Mouse (Mus musculus) ES-Bruce4 (cell line): ENCODE data around the gene Gm42715. TPM values are rescaled to one million over a fixed set of nuclear protein-coding genes. Genes with fewer than 3 reads are reported as not detected.
A peak's percentile ranks its signal among the peaks of the same experiment; 100 is the strongest.

Experiments used
- H3K27ac ChIP-seq: 2 replicates; pipeline ENCODE4 v1.5.1; 2012; ENCODE audit warnings: low read length, inconsistent platforms; ENCODE audit not compliant: insufficient read depth
- H3K27me3 ChIP-seq: 2 replicates; pipeline ENCODE4 v1.6.1; 2012; ENCODE audit warnings: mild to moderate bottlenecking, low read length, inconsistent platforms; ENCODE audit not compliant: control insufficient read depth, poor library complexity, insufficient read depth, severe bottlenecking
- H3K36me3 ChIP-seq: 2 replicates; pipeline ENCODE4 v1.6.1; 2012; ENCODE audit warnings: inconsistent platforms, mild to moderate bottlenecking, low read length, moderate library complexity; ENCODE audit not compliant: control insufficient read depth, poor library complexity, insufficient read depth, severe bottlenecking
- H3K4me1 ChIP-seq: one replicate; pipeline ENCODE4 v1.8.1; 2011; ENCODE audit warnings: low read length; ENCODE audit not compliant: control insufficient read depth, insufficient read depth
- H3K4me3 ChIP-seq: 2 replicates; pipeline ENCODE4 v1.5.1; 2011; ENCODE audit warnings: low read depth, mild to moderate bottlenecking, low read length
- H3K9ac ChIP-seq: 2 replicates; pipeline ENCODE4 v1.6.1; 2012; ENCODE audit warnings: low read depth, mild to moderate bottlenecking, inconsistent platforms; ENCODE audit not compliant: poor library complexity, severe bottlenecking
- H3K9me3 ChIP-seq: replicated peaks from 2 replicates; pipeline ENCODE4 v1.6.1; 2012; ENCODE audit warnings: mild to moderate bottlenecking, low read length, inconsistent platforms; ENCODE audit not compliant: control insufficient read depth, poor library complexity, insufficient read depth, severe bottlenecking
- CTCF ChIP-seq: IDR thresholded peaks from one replicate; pipeline ENCODE4 v1.8.1; 2011; ENCODE audit warnings: low read depth, low read length
- EP300 ChIP-seq: IDR thresholded peaks from 2 replicates; pipeline ENCODE4 v1.6.1; 2011; ENCODE audit warnings: low read depth, low read length; ENCODE audit not compliant: insufficient read depth
- POLR2A ChIP-seq: IDR thresholded peaks from one replicate; pipeline ENCODE4 v1.8.1; 2011; ENCODE audit warnings: low read length; ENCODE audit not compliant: insufficient read depth
- polyA plus RNA-seq: library from polyadenylated mRNA; stranded (reverse); fragments of >200 nt; gene quantifications from 2 replicates; pipeline ENCODE4 v1.2.4, GENCODE M21; 2011; ENCODE audit warnings: low read depth; ENCODE audit not compliant: missing spikeins, insufficient read depth, insufficient read length

Gene Gm42715
- polyA plus RNA-seq, 1 experiment = 13.6 TPM

DNA sequence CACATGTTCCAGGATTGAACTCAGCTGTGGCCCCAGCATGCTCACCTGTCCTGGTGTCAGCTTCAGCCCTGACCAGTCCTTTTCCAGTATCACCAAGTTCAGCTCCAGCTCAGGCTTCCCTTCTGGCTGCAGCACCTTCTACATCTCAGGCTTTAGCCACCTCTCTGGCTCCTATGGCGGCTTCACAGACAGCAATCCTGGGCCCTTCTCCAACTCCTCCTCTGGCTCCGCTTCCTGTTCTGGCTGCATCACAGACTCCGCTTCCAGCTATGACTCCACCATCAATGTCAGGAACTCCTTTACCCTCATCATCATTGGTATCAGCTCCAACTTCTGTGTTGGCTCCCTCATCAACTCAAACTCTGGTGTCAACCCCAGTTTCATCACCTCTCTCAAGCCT, 22.3 kb downstream of the Gm42715 start:
- H3K36me3 ChIP-seq = peaks cover 88% of the 10 kb centered on the region
- H3K9ac ChIP-seq = no peak overlapping the region
- no peaks in the 10 kb centered on the region for H3K4me1 ChIP-seq
- no peak for TF ChIP-seq CTCF
- no peak for TF ChIP-seq POLR2A
- H3K4me3 ChIP-seq = no peak overlapping the region
- no peaks in the 10 kb centered on the region for H3K27me3 ChIP-seq
- H3K27ac ChIP-seq = no peak overlapping the region
- no peaks in the 10 kb centered on the region for H3K9me3 ChIP-seq

DNA sequence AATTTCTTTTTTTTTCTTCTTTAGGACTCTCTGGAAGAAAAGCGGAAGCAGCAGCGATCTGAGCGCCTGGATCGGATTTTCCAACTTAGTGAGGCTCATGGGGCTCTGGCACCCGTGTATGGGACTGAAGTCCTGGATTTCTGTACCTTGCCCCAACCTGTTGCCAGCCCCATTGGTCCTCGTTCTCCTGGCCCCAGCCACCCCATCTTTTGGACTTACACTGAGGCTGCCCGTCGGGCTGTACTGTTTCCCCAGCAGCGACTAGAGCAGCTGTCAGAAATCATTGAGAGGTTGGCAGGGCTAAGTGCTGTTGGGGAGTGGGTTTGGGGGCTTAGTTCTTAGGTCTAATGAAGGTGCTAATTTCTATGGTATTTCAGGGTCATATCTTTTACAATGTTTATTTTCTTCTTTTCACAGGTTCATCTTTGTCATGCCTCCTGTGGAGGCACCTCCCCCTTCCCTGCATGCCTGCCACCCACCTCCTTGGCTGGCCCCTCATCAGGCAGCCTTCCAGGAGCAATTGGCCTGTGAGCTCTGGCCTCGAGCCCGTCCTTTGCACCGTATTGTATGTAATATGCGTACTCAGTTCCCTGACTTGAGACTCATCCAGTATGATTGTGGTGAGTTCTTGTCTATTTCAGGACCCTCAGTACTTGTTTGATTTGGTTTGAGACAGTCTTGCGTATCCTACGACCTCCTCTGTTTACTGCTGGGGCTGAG, 29.9 kb downstream of the Gm42715 start:
- Histone ChIP-seq H3K27me3 (no peaks in the 10 kb centered on the region), H3K9me3 (no peaks in the 10 kb centered on the region), H3K9ac (no peak overlapping the region), H3K27ac (no peak overlapping the region), H3K36me3 (peaks cover 73% of the 10 kb centered on the region), H3K4me3 (no peak overlapping the region), H3K4me1 (no peaks in the 10 kb centered on the region)
- TF ChIP-seq EP300 (no peak), POLR2A (no peak)

DNA sequence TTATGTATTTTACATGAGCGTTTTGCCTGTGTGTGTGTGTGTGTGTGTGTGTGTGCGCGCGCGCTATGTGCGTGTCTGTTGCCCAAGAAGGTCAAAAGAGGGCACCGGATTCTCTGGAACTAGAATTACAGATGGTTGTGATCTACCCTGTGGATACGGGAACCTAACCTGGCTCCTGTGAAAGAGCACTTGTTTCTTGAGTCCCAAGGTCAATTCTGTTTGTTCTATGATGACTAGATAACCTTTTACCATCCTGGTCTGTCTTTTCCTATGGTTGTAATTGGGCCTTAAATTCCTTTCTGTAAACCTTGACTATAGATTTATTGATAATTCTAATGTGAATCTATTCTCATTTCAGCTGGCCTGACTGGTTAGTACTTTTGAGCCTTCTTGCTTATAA, 32.2 kb downstream of the Gm42715 start:
- Histone ChIP-seq H3K9ac (no peak overlapping the region), H3K9me3 (no peaks in the 10 kb centered on the region), H3K36me3 (peaks cover 69% of the 10 kb centered on the region), H3K4me1 (no peaks in the 10 kb centered on the region), H3K4me3 (no peak overlapping the region), H3K27ac (no peak overlapping the region), H3K27me3 (no peaks in the 10 kb centered on the region)
- no peak for TF ChIP-seq CTCF
- no peak for TF ChIP-seq POLR2A
- no peak for TF ChIP-seq EP300

DNA sequence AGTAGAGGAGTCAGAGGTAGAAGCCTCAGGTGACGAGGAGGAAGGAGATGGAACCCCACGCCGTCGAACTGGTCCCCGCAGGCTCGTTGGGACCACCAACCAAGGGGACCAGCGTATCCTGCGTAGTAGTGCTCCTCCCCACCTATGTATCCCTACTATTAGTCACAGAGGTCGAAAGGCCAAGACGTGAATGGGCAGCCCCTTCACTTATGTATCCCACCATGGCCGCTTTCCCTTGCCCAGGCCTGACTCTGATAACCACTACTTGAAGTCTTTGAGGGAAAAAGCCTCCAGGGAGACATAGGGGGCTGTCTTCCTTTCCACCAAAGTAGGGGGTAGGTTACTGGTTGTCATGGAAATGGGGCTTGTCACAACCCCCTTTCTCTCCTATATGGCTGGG, 41.2 kb downstream of the Gm42715 start:
- no peak overlapping the region for H3K4me3 ChIP-seq
- no peaks in the 10 kb centered on the region for H3K9me3 ChIP-seq
- no peak overlapping the region for H3K9ac ChIP-seq
- H3K27me3 ChIP-seq = no peaks in the 10 kb centered on the region
- H3K4me1 ChIP-seq = peaks cover 2% of the 10 kb centered on the region
- no peak overlapping the region for H3K27ac ChIP-seq
- TF ChIP-seq POLR2A = no peak
- TF ChIP-seq EP300 = no peak
- TF ChIP-seq CTCF = no peak
- H3K36me3 ChIP-seq = peaks cover 25% of the 10 kb centered on the region

DNA sequence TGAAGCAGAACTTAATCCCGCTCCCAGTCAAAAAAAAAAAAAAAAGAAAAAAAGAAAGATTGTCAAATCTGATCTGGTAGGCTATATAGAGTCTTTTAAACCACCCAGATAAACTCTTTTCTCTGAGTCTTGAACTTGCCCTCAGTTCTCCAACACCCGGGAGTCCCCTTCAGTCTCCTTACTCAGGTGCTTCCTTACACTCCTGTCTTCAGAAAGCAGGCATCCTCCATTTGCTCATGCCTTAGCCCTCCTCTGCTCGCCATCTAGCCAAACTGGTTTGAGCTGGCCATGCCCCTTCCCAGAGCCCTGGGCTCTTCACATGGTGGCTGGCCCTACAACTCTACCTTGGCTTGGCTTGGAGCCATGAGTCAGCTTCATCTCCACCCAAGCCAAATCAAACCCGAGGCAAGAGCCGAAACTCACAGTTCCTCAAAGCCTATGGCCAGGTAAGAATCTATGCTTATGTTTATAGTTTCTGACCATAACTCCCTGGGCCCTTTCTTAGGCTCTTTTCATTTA, 42.0 kb downstream of the Gm42715 start, which contains the start of gene Tmem265:
Gene Tmem265, plus strand, starts transcription at position 51 of the 519 bp plus-strand sequence.
- H3K9ac ChIP-seq = no peak within 1 kb of the TSS
- H3K27ac ChIP-seq = no peak within 1 kb of the TSS
- no peak for TF ChIP-seq CTCF
- TF ChIP-seq EP300 = no peak
- TF ChIP-seq POLR2A = no peak
- peaks cover 2% of the 10 kb centered on the region for H3K4me1 ChIP-seq
- H3K9me3 ChIP-seq = no peaks in the 10 kb centered on the region
- H3K36me3 ChIP-seq = peaks cover 27% of the 10 kb centered on the region
- H3K4me3 ChIP-seq = peak within 1 kb of the TSS; percentile 0; the same call in 1 of the 2 replicates
- no peaks in the 10 kb centered on the region for H3K27me3 ChIP-seq

DNA sequence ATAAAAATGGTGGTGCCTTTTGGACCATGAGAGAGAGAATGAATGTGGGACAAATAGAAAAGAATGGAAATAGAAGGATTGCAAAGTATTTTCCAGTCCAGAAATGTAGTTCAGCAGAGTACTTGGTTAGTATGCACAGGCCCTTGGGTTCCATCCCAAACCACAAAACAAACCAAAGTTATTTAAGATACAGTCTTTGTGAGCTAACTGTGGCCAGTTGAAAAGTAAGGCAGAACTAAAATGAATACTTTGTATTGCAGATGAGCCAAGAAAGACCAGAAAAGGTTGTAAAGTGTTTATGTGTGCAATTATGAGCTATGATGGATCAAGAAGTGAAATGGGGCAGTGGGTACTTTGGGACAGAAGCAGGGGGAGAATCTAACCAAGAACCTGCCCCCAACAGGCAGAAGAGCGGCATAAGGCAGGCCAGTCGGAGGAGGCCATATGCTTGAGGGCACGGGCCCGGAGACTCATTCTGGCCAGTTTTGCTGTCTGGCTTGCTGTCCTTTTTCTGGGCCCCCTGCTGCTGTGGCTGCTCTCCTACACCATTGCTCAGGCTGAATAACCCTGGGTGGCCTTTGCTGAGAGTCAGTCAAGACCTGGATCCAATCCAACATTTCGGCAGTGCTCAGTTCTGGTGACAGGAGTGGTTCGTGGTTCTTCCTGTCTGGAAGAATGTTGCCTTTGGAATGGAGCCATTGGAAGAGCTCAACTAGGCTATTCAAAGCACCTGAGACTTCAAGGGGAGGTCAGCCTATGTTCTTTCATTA, 45.2 kb downstream of the Gm42715 start:
- H3K27me3 ChIP-seq = no peaks in the 10 kb centered on the region
- peaks cover 12% of the 10 kb centered on the region for H3K36me3 ChIP-seq
- no peak overlapping the region for H3K4me3 ChIP-seq
- no peaks in the 10 kb centered on the region for H3K9me3 ChIP-seq
- no peak for TF ChIP-seq POLR2A
- no peak for TF ChIP-seq CTCF
- TF ChIP-seq EP300 = no peak
- no peak overlapping the region for H3K27ac ChIP-seq
- H3K4me1 ChIP-seq = peaks cover 2% of the 10 kb centered on the region
- H3K9ac ChIP-seq = no peak overlapping the region
